Mouse (Mus musculus) splenic B cell, adult 2 months (primary cell): ENCODE data around the gene Pink1.

ENCODE experiments used
- DNase-seq: peaks from one replicate; pipeline ENCODE4 v3.0.0-alpha.2; 2011; ENCODE audit warnings: low read depth, low spot score
- H3K27me3 ChIP-seq: 2 replicates; pipeline ENCODE4 v1.6.1; 2012; ENCODE audit warnings: mild to moderate bottlenecking, low read length, moderate library complexity, mixed read lengths; ENCODE audit not compliant: control insufficient read depth, poor library complexity, insufficient read depth, severe bottlenecking
- H3K36me3 ChIP-seq: 2 replicates; pipeline ENCODE4 v1.6.1; 2012; ENCODE audit warnings: mild to moderate bottlenecking, low read length, moderate library complexity, mixed read lengths; ENCODE audit not compliant: control insufficient read depth, poor library complexity, insufficient read depth, severe bottlenecking

The Pink1 gene

DNA sequence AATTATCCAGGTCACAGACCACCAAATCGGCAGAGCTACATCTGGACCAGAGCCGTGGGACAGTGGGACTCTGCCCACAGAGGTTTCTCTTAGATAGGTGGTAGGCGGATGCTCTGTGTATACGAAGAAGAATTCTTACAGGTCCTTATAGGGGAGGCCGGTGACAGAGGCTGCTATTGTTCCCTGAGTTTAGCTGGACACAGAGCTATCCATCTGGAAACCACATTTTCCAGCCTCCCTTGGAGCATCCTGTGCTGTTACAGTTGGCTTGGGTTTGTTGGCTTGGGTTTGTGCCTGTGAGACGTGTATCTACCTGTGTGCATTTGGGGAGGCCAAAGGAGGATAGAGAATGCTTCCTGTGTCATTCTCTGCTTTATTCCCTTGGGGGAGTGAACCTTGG lies 26.6 kb upstream of the Pink1 start:
- H3K36me3 ChIP-seq, result no peaks in the 10 kb centered on the region
- no peaks in the 10 kb centered on the region for H3K27me3 ChIP-seq
- no peak for DNase-seq

DNA sequence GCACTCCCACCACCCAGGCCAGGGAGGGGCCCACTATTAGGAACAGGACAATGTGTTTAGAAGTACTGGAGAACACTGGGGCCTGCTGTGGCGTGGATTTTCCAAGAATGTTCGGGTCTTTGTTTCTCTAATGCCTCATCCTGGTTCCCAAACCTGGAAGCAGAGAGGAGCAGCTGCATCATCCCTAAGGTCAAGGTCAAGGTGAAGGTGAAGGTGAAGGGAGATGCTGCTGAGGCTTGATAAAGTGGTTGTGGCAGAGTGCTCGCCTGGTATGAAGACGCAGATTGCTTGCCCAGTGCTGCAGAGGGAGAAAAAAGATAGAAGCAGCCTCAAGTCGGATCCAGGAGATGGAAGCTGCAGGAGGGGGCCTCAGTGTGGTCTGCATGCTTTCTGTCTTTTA lies 25.7 kb upstream of the Pink1 start:
- no peaks in the 10 kb centered on the region for H3K27me3 ChIP-seq
- DNase-seq, result no peak

DNA sequence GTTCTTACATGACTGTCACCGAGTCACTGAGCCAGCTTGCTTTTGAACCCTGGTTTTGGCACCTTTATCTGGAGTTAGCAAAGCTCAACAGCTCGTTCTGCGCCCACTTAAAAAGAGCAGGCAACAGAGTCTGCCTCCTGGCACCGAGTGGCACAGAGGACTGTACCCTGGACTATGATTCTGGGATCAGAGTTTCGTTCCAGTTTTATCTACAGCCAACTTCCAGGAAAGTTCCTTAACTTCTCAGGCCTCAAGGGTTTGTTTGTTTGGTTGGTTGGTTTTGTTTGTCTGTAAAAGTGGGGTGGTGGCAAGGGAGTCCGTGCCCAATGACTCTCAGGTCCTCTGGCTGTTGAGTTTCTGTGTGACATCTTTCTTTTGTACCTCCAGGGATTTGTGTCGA lies 22.6 kb upstream of the Pink1 start:
- Histone ChIP-seq H3K36me3 (no peaks in the 10 kb centered on the region), H3K27me3 (no peaks in the 10 kb centered on the region)
- no peak for DNase-seq

More for the DNA sequence above, 25.7 kb upstream of the Pink1 start:
- H3K36me3 ChIP-seq, result no peaks in the 10 kb centered on the region

GRCm38 (mm10) chr4:138347280-138347679 lies 21.2 kb upstream of the Pink1 start:
- no peaks in the 10 kb centered on the region for H3K36me3 ChIP-seq
- no peak for DNase-seq
- H3K27me3 ChIP-seq, result no peaks in the 10 kb centered on the region

GRCm38 (mm10) chr4:138344891-138345545 lies 18.9 kb upstream of the Pink1 start:
- Histone ChIP-seq H3K36me3 (no peaks in the 10 kb centered on the region), H3K27me3 (no peaks in the 10 kb centered on the region)
- no peak for DNase-seq

GRCm38 (mm10) chr4:138343341-138343837 lies 17.3 kb upstream of the Pink1 start:
- Histone ChIP-seq H3K27me3 (no peaks in the 10 kb centered on the region), H3K36me3 (no peaks in the 10 kb centered on the region)
- no peak for DNase-seq

GRCm38 (mm10) chr4:138342778-138343177 lies 16.7 kb upstream of the Pink1 start:
- no peaks in the 10 kb centered on the region for H3K36me3 ChIP-seq
- H3K27me3 ChIP-seq, result no peaks in the 10 kb centered on the region
- DNase-seq, result no peak

GRCm38 (mm10) chr4:138342048-138342447 lies 15.9 kb upstream of the Pink1 start:
- H3K36me3 ChIP-seq, result no peaks in the 10 kb centered on the region

DNA sequence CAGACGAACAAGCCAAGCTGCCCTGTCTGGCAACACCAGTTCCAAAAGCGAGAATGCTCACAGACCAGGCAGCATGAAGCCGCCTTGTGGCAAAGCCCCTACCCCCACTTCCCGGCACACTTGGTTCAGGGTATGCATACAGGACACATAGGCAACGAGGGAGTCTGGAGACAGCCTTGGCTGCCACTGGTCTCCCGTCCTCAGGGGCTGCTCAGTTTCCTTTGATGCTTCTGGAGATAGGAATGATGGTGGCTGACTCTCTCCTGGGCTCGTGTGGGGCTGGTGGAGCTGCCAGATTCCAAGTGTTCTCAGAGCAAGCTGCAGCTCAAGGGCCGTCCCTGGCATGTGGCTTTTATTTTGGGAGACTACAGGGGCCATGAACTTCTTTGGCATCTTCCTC lies 15.3 kb upstream of the Pink1 start:
- DNase-seq, result no peak
- no peaks in the 10 kb centered on the region for H3K27me3 ChIP-seq
- H3K36me3 ChIP-seq, result no peaks in the 10 kb centered on the region

More at GRCm38 (mm10) chr4:138342048-138342447, 15.9 kb upstream of the Pink1 start:
- no peak for DNase-seq
- no peaks in the 10 kb centered on the region for H3K27me3 ChIP-seq

DNA sequence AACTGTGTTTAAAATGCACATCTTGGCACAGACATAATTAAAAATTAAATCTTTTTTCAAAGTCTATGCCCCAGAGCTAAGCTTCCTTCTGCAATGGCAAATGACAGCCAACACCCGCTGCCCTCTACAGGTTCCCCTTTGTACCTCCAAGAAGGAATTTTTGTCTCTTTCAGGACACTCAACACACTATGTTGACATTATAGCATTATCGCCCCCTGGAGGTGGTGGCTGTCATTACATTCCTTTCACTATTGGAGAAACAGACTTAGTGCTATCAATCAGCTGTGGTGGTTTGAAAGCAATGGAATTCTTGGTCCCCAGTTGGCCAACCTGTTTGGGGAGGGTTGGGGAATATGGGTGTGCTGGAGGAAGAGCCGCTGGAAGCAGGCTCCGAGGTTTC lies 13.9 kb upstream of the Pink1 start:
- Histone ChIP-seq H3K36me3 (no peaks in the 10 kb centered on the region), H3K27me3 (no peaks in the 10 kb centered on the region)
- peak; percentile 47 for DNase-seq

GRCm38 (mm10) chr4:138337341-138337740 lies 11.2 kb upstream of the Pink1 start:
- DNase-seq, result no peak
- H3K27me3 ChIP-seq, result no peaks in the 10 kb centered on the region
- no peaks in the 10 kb centered on the region for H3K36me3 ChIP-seq

DNA sequence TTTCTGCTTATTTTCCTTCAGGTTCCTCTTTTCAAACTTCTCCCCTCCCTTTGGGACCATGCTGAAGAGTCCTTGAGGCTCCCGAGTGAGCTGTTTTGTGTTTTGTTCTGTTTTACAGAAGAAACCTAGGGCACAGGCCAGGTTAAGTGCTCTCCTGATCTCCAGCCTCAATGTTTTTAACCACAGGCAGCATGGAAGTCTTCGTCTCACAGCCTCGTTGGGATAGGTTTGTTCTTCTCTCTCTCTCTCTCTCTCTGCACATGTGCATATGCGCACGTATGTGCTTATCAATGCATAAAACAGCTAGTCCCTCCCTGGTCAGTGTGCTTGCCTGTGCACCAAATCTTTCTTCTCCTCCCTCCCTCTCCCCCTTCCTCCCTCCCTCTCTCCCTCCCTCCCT lies 10.8 kb upstream of the Pink1 start:
- H3K27me3 ChIP-seq, result no peaks in the 10 kb centered on the region
- no peak for DNase-seq
- no peaks in the 10 kb centered on the region for H3K36me3 ChIP-seq

GRCm38 (mm10) chr4:138335648-138336047 lies 9.5 kb upstream of the Pink1 start:
- no peak for DNase-seq
- no peaks in the 10 kb centered on the region for H3K27me3 ChIP-seq
- H3K36me3 ChIP-seq, result no peaks in the 10 kb centered on the region

- no peak for DNase-seq
- H3K27me3 ChIP-seq, result no peaks in the 10 kb centered on the region
- no peaks in the 10 kb centered on the region for H3K36me3 ChIP-seq
Observed at GRCm38 (mm10) chr4:138335036-138335435, 8.9 kb upstream of the Pink1 start.

- no peaks in the 10 kb centered on the region for H3K27me3 ChIP-seq
- no peaks in the 10 kb centered on the region for H3K36me3 ChIP-seq
- DNase-seq, result no peak
Observed at GRCm38 (mm10) chr4:138333135-138333534, 7.0 kb upstream of the Pink1 start.

- no peaks in the 10 kb centered on the region for H3K27me3 ChIP-seq
- DNase-seq, result no peak
- H3K36me3 ChIP-seq, result no peaks in the 10 kb centered on the region
Observed at GRCm38 (mm10) chr4:138331647-138332046, 5.5 kb upstream of the Pink1 start.
